Comparison of ENCODE assay signal across 9 mouse cellular contexts in the genomic region with DNA sequence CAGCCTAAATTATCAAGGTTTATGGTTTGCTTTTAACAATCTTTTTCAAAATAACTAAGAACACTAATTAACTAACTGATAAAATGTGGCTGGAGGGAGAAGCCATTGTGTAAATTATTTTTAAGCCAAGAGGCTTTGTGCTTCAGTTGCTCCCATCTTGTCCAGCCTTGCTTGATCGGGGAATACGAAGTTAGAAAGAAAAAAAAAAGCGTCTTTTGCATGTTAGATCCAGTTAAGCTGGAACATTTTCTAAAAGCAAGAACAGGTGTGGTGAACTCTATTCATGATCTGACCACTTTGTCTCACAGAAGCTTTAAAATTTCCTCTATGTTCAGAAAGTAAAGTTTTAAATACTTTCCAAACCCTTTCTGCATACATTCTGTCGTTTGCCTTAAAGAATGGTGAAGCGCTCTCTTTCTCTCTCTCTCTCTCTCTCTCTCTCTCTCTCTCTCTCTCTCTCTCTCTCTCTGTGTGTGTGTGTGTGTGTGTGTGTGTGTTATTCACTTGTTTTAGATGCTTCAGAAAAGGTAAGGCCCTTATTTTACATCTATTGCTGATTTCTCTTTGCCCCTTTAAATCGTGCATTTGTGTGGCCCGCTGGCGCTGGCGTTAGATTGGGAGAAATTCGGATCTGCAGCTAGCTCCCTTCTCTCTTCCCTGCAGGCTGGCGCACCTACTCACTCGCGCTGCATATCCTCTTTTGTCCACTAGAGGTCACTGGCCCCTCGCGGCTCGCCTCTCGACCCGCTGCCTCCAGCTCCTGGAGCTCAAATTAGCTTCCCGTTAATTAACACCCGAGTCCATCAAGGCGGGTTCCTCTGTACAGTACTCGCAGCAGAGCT.
DNase-seq lines count a peak whose midpoint lies in the region; ATAC-seq and TF ChIP-seq lines count a peak whose summit lies in the region.
"Had no signal": no experiment of that assay in that cellular context is flagged by ENCODE, and none has a peak within 500 bp of the region (broad histone marks: within the 10 kb centered on the region; RNA-seq: fewer than 3 reads in every experiment).

No protein-coding gene starts in this region.

- H3K9ac ChIP-seq in forebrain, embryonic 12.5 days = peak overlapping the region; percentile 100
- H3K9ac ChIP-seq in heart, postnatal 0 days (replicated peaks; ENCODE audit: low read depth, low read length) = no peak overlapping the region
- H3K9ac ChIP-seq in liver, postnatal 0 days (replicated peaks) = no peak overlapping the region
- H3K9ac ChIP-seq in neural tube, embryonic 14.5 days (replicated peaks; ENCODE audit: low read depth, low read length) = peak overlapping the region; percentile 100

- WGBS in forebrain, embryonic 12.5 days = under 1% methylated on average over 22 of the region's 22 CpGs
- 1% methylated on average over 22 of the region's 22 CpGs for WGBS in heart, postnatal 0 days
- WGBS in liver, postnatal 0 days (ENCODE audit: insufficient replicate concordance) = 2% methylated on average over 22 of the region's 22 CpGs
- WGBS in neural tube, embryonic 14.5 days = under 1% methylated on average over 22 of the region's 22 CpGs

- H3K36me3 ChIP-seq in forebrain, embryonic 12.5 days (replicated peaks) = no peaks in the 10 kb centered on the region
- no peaks in the 10 kb centered on the region for H3K36me3 ChIP-seq in heart, postnatal 0 days (replicated peaks; ENCODE audit: control insufficient read depth, insufficient read depth, low read length)
- H3K36me3 ChIP-seq in liver, postnatal 0 days (replicated peaks; ENCODE audit: insufficient read depth, low read length) = no peaks in the 10 kb centered on the region
- no peaks in the 10 kb centered on the region for H3K36me3 ChIP-seq in neural tube, embryonic 14.5 days (ENCODE audit: control insufficient read depth, insufficient read depth, low read length)
- H3K36me3 ChIP-seq in testis, adult 2 months (ENCODE audit: control insufficient read depth, insufficient read depth, low read length) = no peaks in the 10 kb centered on the region

- H3K4me2 ChIP-seq in forebrain, embryonic 12.5 days = peak overlapping the region; percentile 73
- H3K4me2 ChIP-seq in heart, postnatal 0 days (ENCODE audit: low read depth, low read length) = 0 out of 2 replicates have a peak overlapping the region, but pooled peaks have one; percentile 27
- peak overlapping the region; percentile 3; the same call in 1 of the 2 replicates for H3K4me2 ChIP-seq in liver, postnatal 0 days (ENCODE audit: low read depth, low read length)
- peak overlapping the region; percentile 81 for H3K4me2 ChIP-seq in neural tube, embryonic 14.5 days (ENCODE audit: low read depth, low read length)

- no peak for TF ChIP-seq POLR2A in testis, adult 2 months (IDR thresholded peaks at IDR 0.05; ENCODE audit: control insufficient read depth, low read depth, low read length)

- ATAC-seq in forebrain, embryonic 12.5 days (ENCODE audit: low FRiP score) = peak; percentile 91
- ATAC-seq in heart, postnatal 0 days (ENCODE audit: insufficient read depth, low read depth) = peak; percentile 79
- peak; percentile 63 for ATAC-seq in liver, postnatal 0 days
- ATAC-seq in neural tube, embryonic 14.5 days (ENCODE audit: low read depth) = peak; percentile 87

- TF ChIP-seq CTCF in heart, postnatal 0 days (IDR thresholded peaks at IDR 0.05; ENCODE audit: low read depth) = peak; percentile 94
- TF ChIP-seq CTCF in liver, postnatal 0 days (IDR thresholded peaks at IDR 0.05; ENCODE audit: low read depth) = peak; percentile 94
- TF ChIP-seq CTCF in testis, adult 2 months (IDR thresholded peaks at IDR 0.05; ENCODE audit: control insufficient read depth, insufficient read depth, insufficient replicate concordance, low read depth, low read length) = peak; percentile 95

- peak overlapping the region; percentile 100 for H3K27ac ChIP-seq in forebrain, embryonic 12.5 days
- H3K27ac ChIP-seq in heart, postnatal 0 days (ENCODE audit: low read depth) = no peak overlapping the region
- H3K27ac ChIP-seq in liver, postnatal 0 days (ENCODE audit: low read depth) = no peak overlapping the region
- peak overlapping the region; percentile 100 for H3K27ac ChIP-seq in neural tube, embryonic 14.5 days (ENCODE audit: low read depth, low read length)
- no peak overlapping the region for H3K27ac ChIP-seq in testis, adult 2 months (ENCODE audit: control insufficient read depth, insufficient read depth, low read depth, low read length)

- DNase-seq in CD8-positive naive resting alpha-beta T cell, adult 2 months (ENCODE audit: low read depth in 2 of 2, low spot score in 2 of 2) = peak; percentile 58 to 59
- DNase-seq in c-Kit-positive CD71-negative TER-119-negative erythroid progenitor cells, embryonic 14.5 days (ENCODE audit: low read depth) = peak; percentile 67
- peak; percentile 51 for DNase-seq in heart, postnatal 0 days (ENCODE audit: low spot score)
- DNase-seq in kidney, postnatal 36 days = peak; percentile 71 to 89
- DNase-seq in liver, postnatal 0 days = peak; percentile 75

- peaks cover 15% of the 10 kb centered on the region for H3K4me1 ChIP-seq in forebrain, embryonic 12.5 days
- no peaks in the 10 kb centered on the region for H3K4me1 ChIP-seq in heart, postnatal 0 days (ENCODE audit: control insufficient read depth, insufficient read depth)
- no peaks in the 10 kb centered on the region for H3K4me1 ChIP-seq in liver, postnatal 0 days (ENCODE audit: insufficient read depth)
- H3K4me1 ChIP-seq in neural tube, embryonic 14.5 days (ENCODE audit: control insufficient read depth, insufficient read depth, low read length) = peaks cover 9% of the 10 kb centered on the region; the same call in 1 of the 2 replicates
- H3K4me1 ChIP-seq in testis, adult 2 months (ENCODE audit: control insufficient read depth, insufficient read depth, low read length) = peaks cover 7% of the 10 kb centered on the region

- H3K4me3 ChIP-seq in forebrain, embryonic 12.5 days (replicated peaks) = peak overlapping the region; percentile 87
- H3K4me3 ChIP-seq in heart, postnatal 0 days (ENCODE audit: low read depth, low read length) = peak overlapping the region; percentile 28; the same call in 1 of the 2 replicates
- H3K4me3 ChIP-seq in liver, postnatal 0 days (ENCODE audit: low read depth, low read length) = no peak overlapping the region
- H3K4me3 ChIP-seq in neural tube, embryonic 14.5 days (ENCODE audit: low read depth, low read length) = peak overlapping the region; percentile 90
- no peak overlapping the region for H3K4me3 ChIP-seq in testis, adult 2 months (ENCODE audit: control insufficient read depth, low read depth, low read length)
- H3K4me3 ChIP-seq: erythroblast, embryonic 14.5 days had no signal

- H3K9me3 ChIP-seq in forebrain, embryonic 12.5 days = no peaks in the 10 kb centered on the region
- H3K9me3 ChIP-seq in heart, postnatal 0 days (replicated peaks; ENCODE audit: control insufficient read depth, low read length) = no peaks in the 10 kb centered on the region
- no peaks in the 10 kb centered on the region for H3K9me3 ChIP-seq in liver, postnatal 0 days (ENCODE audit: low read length)
- H3K9me3 ChIP-seq in neural tube, embryonic 14.5 days (ENCODE audit: control insufficient read depth, low read length) = no peaks in the 10 kb centered on the region

- no peak for TF ChIP-seq EP300 in heart, postnatal 0 days (IDR thresholded peaks at IDR 0.05; ENCODE audit: low read depth)
- TF ChIP-seq EP300 in liver, postnatal 0 days (IDR thresholded peaks at IDR 0.05; ENCODE audit: low read depth) = no peak

- H3K27me3 ChIP-seq in forebrain, embryonic 12.5 days = peaks cover 12% of the 10 kb centered on the region; the same call in 1 of the 2 replicates
- H3K27me3 ChIP-seq in heart, postnatal 0 days (ENCODE audit: control insufficient read depth, insufficient read depth, low read length) = peaks cover 84% of the 10 kb centered on the region
- peaks cover 73% of the 10 kb centered on the region for H3K27me3 ChIP-seq in liver, postnatal 0 days (ENCODE audit: insufficient read depth, low read length)
- 0 out of 2 replicates have a peak, but pooled peaks cover 2% of the 10 kb centered on the region for H3K27me3 ChIP-seq in neural tube, embryonic 14.5 days (ENCODE audit: control insufficient read depth, insufficient read depth, low read length)
- peaks cover 8% of the 10 kb centered on the region for H3K27me3 ChIP-seq in testis, adult 2 months (ENCODE audit: control insufficient read depth, insufficient read depth, low read length)

Comparison
In these comparisons a context has a peak if more than half of its experiments do, and no peak if none do; other contexts are left out.
1. H3K27ac ChIP-seq: peak in forebrain, embryonic 12.5 days (single experiment) and neural tube, embryonic 14.5 days (single experiment); none in heart, postnatal 0 days (single experiment), liver, postnatal 0 days (single experiment) and testis, adult 2 months (single experiment).
2. H3K4me2 ChIP-seq: peak in every context shown above with its lines; median percentile 81 in neural tube, embryonic 14.5 days; 73 in forebrain, embryonic 12.5 days; 27 in heart, postnatal 0 days; 3 in liver, postnatal 0 days.
3. H3K4me3 ChIP-seq: peak in forebrain, embryonic 12.5 days (single experiment), heart, postnatal 0 days (single experiment) and neural tube, embryonic 14.5 days (single experiment); none in liver, postnatal 0 days (single experiment) and testis, adult 2 months (single experiment).
4. H3K9ac ChIP-seq: peak in forebrain, embryonic 12.5 days (single experiment) and neural tube, embryonic 14.5 days (single experiment); none in heart, postnatal 0 days (single experiment) and liver, postnatal 0 days (single experiment).
5. Peak in every context shown above with its lines, with median percentiles within 50 percentile points of each other: DNase-seq, ATAC-seq and CTCF ChIP-seq.